Mouse (Mus musculus): ENCODE measurements around the gene Oit3. TPM values are rescaled to one million over a fixed set of nuclear protein-coding genes. Genes with fewer than 3 reads are reported as not detected.

The Oit3 gene
- 0.08 and 0.09 TPM in 2 replicates for polyA plus RNA-seq (2012)

GRCm38 (mm10) chr10:59441735-59442134 lies at the start of gene Oit3:
Gene Oit3 (minus strand): TSS chr10:59441778.
- Histone ChIP-seq H3K27me3 (ENCODE audit: control insufficient read depth) (no peaks in the 10 kb centered on the region), H3K4me1 (ENCODE audit: control insufficient read depth) (no peaks in the 10 kb centered on the region), H3K9me3 (ENCODE audit: control insufficient read depth, low read length) (no peaks in the 10 kb centered on the region), H3K36me3 (ENCODE audit: control insufficient read depth) (no peaks in the 10 kb centered on the region), H3K4me3 (replicated peaks) (no peak within 1 kb of the TSS)
- TF ChIP-seq TAL1 (IDR thresholded peaks at IDR 0.05; ENCODE audit: low read length) = no peak
- no peak for TF ChIP-seq GATA1 (IDR thresholded peaks at IDR 0.05; ENCODE audit: low read length)

GRCm38 (mm10) chr10:59490920-59491319 lies 49.3 kb upstream of the Oit3 start:
- Histone ChIP-seq H3K4me3 (replicated peaks) (no peak overlapping the region), H3K27me3 (ENCODE audit: control insufficient read depth) (no peaks in the 10 kb centered on the region), H3K36me3 (ENCODE audit: control insufficient read depth) (no peaks in the 10 kb centered on the region; the same call in 1 of the 2 replicates), H3K4me1 (ENCODE audit: control insufficient read depth) (no peaks in the 10 kb centered on the region), H3K9me3 (ENCODE audit: control insufficient read depth, low read length) (peaks cover 5% of the 10 kb centered on the region)
- TF ChIP-seq GATA1 (IDR thresholded peaks at IDR 0.05; ENCODE audit: low read length) (no peak), TAL1 (IDR thresholded peaks at IDR 0.05; ENCODE audit: low read length) (no peak)

GRCm38 (mm10) chr10:59489411-59489810 lies 47.8 kb upstream of the Oit3 start:
- H3K36me3 ChIP-seq (ENCODE audit: control insufficient read depth) = no peaks in the 10 kb centered on the region; the same call in 1 of the 2 replicates
- H3K27me3 ChIP-seq (ENCODE audit: control insufficient read depth) = no peaks in the 10 kb centered on the region
- TF ChIP-seq GATA1 (IDR thresholded peaks at IDR 0.05; ENCODE audit: low read length) (no peak), TAL1 (IDR thresholded peaks at IDR 0.05; ENCODE audit: low read length) (no peak)
- no peaks in the 10 kb centered on the region for H3K4me1 ChIP-seq (ENCODE audit: control insufficient read depth)
- H3K4me3 ChIP-seq (replicated peaks) = no peak overlapping the region
- H3K9me3 ChIP-seq (ENCODE audit: control insufficient read depth, low read length) = peaks cover 5% of the 10 kb centered on the region

GRCm38 (mm10) chr10:59487351-59487750 lies 45.8 kb upstream of the Oit3 start:
- TF ChIP-seq GATA1 (IDR thresholded peaks at IDR 0.05; ENCODE audit: low read length) (no peak), TAL1 (IDR thresholded peaks at IDR 0.05; ENCODE audit: low read length) (no peak)
- H3K36me3 ChIP-seq (ENCODE audit: control insufficient read depth) = no peaks in the 10 kb centered on the region; the same call in 1 of the 2 replicates

GRCm38 (mm10) chr10:59484318-59484717 lies 42.7 kb upstream of the Oit3 start:
- H3K36me3 ChIP-seq (ENCODE audit: control insufficient read depth) = no peaks in the 10 kb centered on the region; the same call in 1 of the 2 replicates
- H3K9me3 ChIP-seq (ENCODE audit: control insufficient read depth, low read length) = no peaks in the 10 kb centered on the region
- no peaks in the 10 kb centered on the region for H3K27me3 ChIP-seq (ENCODE audit: control insufficient read depth)
- TF ChIP-seq GATA1 (IDR thresholded peaks at IDR 0.05; ENCODE audit: low read length) (no peak), TAL1 (IDR thresholded peaks at IDR 0.05; ENCODE audit: low read length) (no peak)
- no peak overlapping the region for H3K4me3 ChIP-seq (replicated peaks)
- H3K4me1 ChIP-seq (ENCODE audit: control insufficient read depth) = no peaks in the 10 kb centered on the region

More at GRCm38 (mm10) chr10:59487351-59487750, 45.8 kb upstream of the Oit3 start:
- peaks cover 5% of the 10 kb centered on the region for H3K9me3 ChIP-seq (ENCODE audit: control insufficient read depth, low read length)
- H3K27me3 ChIP-seq (ENCODE audit: control insufficient read depth) = no peaks in the 10 kb centered on the region
- no peak overlapping the region for H3K4me3 ChIP-seq (replicated peaks)
- no peaks in the 10 kb centered on the region for H3K4me1 ChIP-seq (ENCODE audit: control insufficient read depth)

DNA sequence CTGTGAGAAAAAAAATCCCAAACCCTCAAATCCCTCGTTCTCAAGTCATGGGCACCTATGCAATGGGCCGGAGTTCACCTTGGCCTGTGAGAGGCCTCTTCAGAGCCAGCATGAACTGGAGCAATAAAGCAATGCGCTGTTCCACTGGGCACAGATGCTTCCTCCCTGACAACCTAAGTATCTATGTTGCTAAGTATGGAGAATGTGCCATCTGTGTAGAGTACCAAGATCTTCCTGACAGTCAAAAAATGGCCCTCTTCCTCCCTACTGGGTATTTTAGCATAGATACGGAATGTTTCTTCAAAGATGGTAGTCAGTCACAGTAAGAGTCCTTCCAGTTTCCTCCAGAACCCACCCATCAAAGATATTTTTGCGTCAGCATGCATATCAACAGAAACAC lies 39.8 kb upstream of the Oit3 start:
- no peak for TF ChIP-seq GATA1 (IDR thresholded peaks at IDR 0.05; ENCODE audit: low read length)
- TF ChIP-seq TAL1 (IDR thresholded peaks at IDR 0.05; ENCODE audit: low read length) = no peak
- Histone ChIP-seq H3K4me3 (replicated peaks) (no peak overlapping the region), H3K4me1 (ENCODE audit: control insufficient read depth) (no peaks in the 10 kb centered on the region), H3K36me3 (ENCODE audit: control insufficient read depth) (no peaks in the 10 kb centered on the region), H3K27me3 (ENCODE audit: control insufficient read depth) (no peaks in the 10 kb centered on the region), H3K9me3 (ENCODE audit: control insufficient read depth, low read length) (peaks cover 2% of the 10 kb centered on the region)

DNA sequence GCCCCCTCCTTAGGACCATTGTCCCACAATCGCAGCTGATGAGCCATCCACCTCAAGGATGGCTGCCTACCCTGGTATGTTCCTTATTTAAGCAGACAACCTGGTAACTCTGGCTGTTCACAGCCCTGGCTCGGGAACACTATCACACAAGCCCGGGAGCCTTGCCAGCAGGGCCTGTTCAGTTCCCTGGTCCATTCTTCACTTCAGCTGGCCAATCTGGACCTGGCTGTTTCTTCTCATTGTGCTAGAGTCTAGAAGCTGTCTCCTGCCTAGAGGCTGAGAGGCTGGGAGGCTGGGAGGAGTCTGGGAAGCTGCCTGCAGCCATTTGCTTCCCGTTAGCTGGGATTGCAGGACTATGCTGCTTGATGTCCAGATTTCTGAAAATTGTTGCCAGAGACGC lies 28.9 kb upstream of the Oit3 start:
- Histone ChIP-seq H3K4me1 (ENCODE audit: control insufficient read depth) (no peaks in the 10 kb centered on the region), H3K36me3 (ENCODE audit: control insufficient read depth) (no peaks in the 10 kb centered on the region), H3K27me3 (ENCODE audit: control insufficient read depth) (no peaks in the 10 kb centered on the region), H3K9me3 (ENCODE audit: control insufficient read depth, low read length) (no peaks in the 10 kb centered on the region), H3K4me3 (replicated peaks) (no peak overlapping the region)
- TF ChIP-seq TAL1 (IDR thresholded peaks at IDR 0.05; ENCODE audit: low read length) (no peak), GATA1 (IDR thresholded peaks at IDR 0.05; ENCODE audit: low read length) (no peak)

DNA sequence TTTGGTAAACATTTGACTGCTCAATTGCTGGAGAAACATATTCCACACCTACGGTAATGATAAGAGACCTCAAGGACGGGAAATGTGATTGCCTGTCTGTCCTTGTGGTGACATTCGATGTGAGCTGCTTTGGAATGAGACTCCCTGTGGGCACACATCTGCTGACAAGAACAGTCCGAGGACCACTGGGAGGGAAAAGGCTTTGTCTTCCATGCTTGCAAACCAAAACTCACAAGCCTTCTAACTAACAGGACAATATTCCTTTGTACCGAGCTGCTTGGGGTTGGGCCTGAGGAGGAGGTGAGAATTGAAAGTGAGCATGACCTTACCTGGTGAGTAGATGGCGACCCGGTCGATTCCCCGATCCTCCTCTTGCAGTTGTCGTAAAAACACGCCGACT lies 25.7 kb upstream of the Oit3 start:
- TF ChIP-seq TAL1 (IDR thresholded peaks at IDR 0.05; ENCODE audit: low read length) = no peak
- no peak for TF ChIP-seq GATA1 (IDR thresholded peaks at IDR 0.05; ENCODE audit: low read length)
- H3K4me1 ChIP-seq (ENCODE audit: control insufficient read depth) = no peaks in the 10 kb centered on the region
- H3K36me3 ChIP-seq (ENCODE audit: control insufficient read depth) = no peaks in the 10 kb centered on the region
- no peaks in the 10 kb centered on the region for H3K9me3 ChIP-seq (ENCODE audit: control insufficient read depth, low read length)
- H3K27me3 ChIP-seq (ENCODE audit: control insufficient read depth) = no peaks in the 10 kb centered on the region
- no peak overlapping the region for H3K4me3 ChIP-seq (replicated peaks)

GRCm38 (mm10) chr10:59466626-59467025 lies 25.0 kb upstream of the Oit3 start:
- TF ChIP-seq GATA1 (IDR thresholded peaks at IDR 0.05; ENCODE audit: low read length) (no peak), TAL1 (IDR thresholded peaks at IDR 0.05; ENCODE audit: low read length) (no peak)
- H3K4me1 ChIP-seq (ENCODE audit: control insufficient read depth) = no peaks in the 10 kb centered on the region
- no peaks in the 10 kb centered on the region for H3K27me3 ChIP-seq (ENCODE audit: control insufficient read depth)
- H3K4me3 ChIP-seq (replicated peaks) = no peak overlapping the region
- H3K9me3 ChIP-seq (ENCODE audit: control insufficient read depth, low read length) = no peaks in the 10 kb centered on the region
- H3K36me3 ChIP-seq (ENCODE audit: control insufficient read depth) = no peaks in the 10 kb centered on the region

DNA sequence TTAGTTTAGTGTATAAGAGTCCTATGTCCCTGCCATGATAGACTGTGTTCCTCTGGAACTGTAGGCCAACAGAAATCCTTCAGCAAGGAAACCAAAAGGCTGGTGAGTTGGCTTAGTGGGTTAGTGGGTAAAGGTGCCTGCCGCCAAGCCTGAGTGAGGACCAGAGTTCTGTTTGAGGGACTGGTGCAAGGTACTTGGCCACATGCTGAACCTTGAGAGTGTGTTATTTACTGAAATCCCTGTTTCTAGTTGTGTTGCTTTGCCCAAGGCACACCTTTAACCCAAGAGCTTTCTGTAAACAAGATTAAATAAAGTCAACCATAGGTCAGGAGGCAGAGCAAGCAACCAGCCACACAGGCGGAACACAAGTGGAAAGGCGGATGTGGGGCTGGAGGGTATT lies 24.0 kb upstream of the Oit3 start:
- Histone ChIP-seq H3K4me3 (replicated peaks) (no peak overlapping the region), H3K27me3 (ENCODE audit: control insufficient read depth) (no peaks in the 10 kb centered on the region), H3K4me1 (ENCODE audit: control insufficient read depth) (no peaks in the 10 kb centered on the region), H3K9me3 (ENCODE audit: control insufficient read depth, low read length) (no peaks in the 10 kb centered on the region), H3K36me3 (ENCODE audit: control insufficient read depth) (no peaks in the 10 kb centered on the region)
- TF ChIP-seq GATA1 (IDR thresholded peaks at IDR 0.05; ENCODE audit: low read length) (no peak), TAL1 (IDR thresholded peaks at IDR 0.05; ENCODE audit: low read length) (no peak)

Measured in erythroblast, embryonic 14.5 days (primary cell).